Mouse (Mus musculus): ENCODE results near the gene Stk39.
A peak's percentile ranks its signal among the peaks of the same experiment; 100 is the strongest.

Gene Stk39

DNA sequence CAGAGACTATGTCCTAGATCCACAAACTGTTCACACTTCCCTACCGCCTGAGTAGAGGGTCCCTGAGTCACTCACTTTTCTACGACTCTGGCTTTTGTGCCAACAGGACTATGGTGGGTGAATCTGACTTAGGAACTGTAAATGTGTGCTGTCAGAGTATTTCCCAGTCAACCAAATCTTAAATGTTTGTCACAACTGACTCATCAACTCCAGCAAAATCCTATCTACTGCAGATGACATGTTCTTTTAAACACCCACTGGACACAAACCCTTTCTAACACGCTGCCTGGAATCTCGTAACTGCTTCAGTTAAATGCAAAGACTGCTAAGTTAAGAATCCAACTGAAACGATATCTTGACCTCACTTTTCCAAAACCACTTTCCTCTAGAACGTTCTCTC is 135.2 kb downstream of the Stk39 start:
- DNase-seq: no peak

DNA sequence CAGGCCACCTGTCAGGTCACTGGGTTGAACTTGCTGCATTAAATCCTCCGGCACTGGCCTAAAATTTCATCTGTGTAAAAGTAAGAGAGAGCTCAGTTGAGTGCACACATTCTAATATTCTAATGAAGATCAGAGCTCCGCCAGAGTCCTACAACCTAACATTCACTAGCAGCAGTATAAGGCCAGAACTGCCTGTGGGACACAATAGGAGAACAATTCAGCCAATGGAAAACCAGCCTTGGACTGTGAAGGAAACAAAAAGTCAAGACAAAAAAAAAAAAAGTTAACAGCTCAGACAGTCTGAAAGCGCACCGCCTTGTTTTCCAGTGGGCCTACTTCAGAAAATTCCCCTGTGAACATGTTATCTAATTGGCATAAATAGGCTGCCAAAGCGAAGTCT is 137.1 kb downstream of the Stk39 start:
- no peak for DNase-seq

DNA sequence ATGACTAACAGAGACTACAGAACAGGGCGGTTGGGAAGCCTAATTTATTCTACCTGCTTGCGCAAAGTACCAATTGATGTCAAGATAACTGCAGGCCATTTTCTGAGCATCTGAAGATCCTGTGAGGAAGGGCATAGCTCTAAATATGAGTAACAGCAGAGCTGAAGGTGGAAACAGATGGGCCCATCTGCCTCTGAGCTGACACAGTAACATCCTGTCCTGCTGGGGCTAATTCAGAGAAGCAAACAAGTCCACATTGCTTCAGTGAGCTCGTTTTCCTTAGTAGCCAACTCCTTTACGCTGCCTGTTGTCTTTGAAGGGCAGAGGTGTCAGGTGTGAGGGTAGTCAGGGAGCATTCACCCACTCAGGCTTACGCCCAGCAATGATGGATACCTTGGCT is 146.8 kb downstream of the Stk39 start:
- no peak for DNase-seq

DNA sequence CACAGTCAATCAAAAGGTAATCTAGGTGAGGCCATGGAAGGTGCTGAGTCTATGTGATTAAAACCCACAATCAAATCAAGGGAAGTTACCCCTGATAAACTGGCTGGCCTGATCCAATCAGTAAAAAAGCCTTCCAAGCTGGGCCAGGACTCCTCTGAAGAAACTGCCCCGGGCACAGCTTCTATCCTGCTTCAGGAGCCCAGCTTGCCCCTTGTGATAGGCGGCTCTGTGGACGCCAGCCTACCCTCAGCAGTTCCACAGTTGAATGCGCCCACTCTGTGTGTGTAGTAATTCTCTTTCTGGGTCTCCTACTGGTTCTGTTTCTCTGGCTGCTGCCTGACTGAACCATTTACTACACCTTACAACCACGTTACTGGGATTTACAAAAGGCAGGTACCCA is 150.8 kb downstream of the Stk39 start:
- no peak for DNase-seq

DNA sequence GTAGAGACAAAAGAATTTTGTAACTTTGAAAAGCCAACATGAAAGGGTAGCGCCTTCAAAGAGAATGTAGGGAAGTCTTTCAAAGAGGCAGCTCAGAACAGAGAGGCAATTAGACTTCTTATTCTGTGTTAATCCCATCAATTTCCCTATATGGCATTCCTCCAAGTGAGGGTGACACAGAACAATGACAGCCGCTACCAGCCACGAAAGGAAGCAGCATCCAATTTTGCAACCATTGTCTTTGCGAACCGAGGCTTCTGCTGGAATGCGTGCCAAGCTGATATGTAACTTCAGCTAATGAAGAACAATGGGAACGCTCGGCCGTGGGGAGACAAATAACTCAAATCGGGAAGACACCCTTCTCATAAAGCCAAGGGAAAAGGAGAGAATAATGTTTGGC is 151.4 kb downstream of the Stk39 start:
- peak; percentile 71 for DNase-seq

DNA sequence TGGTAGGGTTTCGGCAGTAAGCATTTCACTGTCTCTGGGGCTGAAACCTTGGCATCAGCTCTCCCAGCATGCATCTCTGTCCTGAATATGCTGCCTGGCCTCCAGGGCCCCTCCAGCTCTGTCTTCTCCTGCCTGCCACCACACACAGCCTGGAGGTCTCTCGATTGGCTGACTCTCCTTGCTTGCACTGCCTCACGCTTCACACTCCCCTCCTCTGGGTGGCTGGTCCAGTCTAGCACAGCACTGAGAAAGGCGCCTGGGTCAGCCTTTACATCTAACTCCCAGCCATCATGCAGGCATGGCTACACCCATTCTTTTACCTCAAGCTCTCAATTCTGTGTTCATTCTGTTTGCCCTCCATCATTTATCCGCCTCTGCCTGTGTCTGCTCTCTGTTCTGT is 153.6 kb downstream of the Stk39 start:
- DNase-seq: no peak

DNA sequence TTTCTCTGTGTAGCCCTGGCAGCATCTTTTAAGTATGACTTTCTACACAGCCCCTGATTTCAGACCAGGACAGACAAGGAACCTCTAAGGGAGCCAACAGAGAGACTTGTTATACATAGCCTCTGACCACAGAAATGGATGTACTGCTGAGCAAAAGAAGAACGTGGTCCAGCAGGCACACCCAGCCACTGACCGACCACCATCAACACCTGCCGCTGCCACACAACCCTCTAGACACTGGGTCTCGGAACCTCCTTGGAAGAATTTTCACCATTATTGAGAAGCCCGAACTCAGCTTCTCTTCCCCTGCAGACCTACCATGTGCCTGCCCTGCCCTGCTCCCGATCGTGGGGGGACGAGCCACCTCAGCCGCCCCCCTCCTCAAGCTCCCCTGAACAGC is 154.2 kb downstream of the Stk39 start:
- DNase-seq: no peak

DNA sequence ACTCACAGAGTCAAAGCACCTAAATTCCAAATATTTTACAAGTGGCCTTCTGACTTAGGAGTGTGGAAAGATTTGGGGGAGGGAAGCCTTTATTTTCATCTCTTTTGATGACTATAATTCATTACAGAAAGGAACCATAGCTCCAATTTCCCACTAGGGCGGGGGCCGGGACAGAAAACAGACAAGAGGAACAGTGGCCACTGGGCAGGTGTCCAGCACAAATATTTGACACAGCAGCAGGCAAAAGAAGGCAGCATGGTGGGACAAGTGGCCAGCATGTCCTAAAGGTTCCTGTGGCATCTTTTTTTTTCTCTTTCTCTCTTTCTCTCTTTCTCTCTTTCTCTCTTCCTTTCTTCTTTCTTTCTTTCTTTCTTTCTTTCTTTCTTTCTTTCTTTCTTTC is 154.6 kb downstream of the Stk39 start:
- peak; percentile 23 for DNase-seq

DNA sequence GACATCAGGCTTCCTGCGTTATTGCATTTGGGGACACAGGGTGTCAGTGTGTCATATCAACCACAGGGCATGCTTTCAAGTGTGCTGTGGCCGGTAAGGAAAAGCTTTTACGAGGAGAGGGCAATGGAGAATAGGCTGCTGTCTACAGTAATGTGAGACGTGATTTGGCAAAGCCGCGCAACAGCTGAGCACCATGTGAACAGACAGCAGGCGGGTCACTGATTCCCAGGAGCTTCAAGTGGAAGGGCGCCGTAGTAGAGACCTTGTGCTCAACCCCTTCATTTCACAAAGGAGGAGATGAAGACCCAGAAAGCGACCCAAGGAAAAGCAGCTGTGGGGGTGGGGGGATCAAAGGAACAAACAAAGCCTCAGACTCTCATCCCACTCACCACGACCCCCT is 156.8 kb downstream of the Stk39 start:
- DNase-seq: no peak

DNA sequence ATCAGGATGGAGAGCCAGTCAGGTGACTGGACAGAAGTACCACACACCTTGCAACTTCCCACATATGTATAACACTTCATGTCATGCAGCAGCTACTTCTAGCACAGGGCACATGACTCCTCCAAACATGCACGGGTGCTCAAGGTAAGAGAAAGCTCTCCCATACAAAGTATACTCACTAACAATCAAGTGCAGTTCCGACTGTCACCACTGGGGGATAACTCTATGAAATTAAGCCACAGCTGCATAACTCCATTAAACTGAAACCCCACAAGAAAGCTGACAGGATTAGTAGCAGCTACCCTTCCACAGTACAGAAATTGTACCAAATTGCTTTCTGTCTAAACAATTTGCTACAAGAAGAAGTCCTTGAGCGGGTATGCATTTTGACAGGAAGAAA is 161.9 kb downstream of the Stk39 start:
- DNase-seq: peak; percentile 38

DNA sequence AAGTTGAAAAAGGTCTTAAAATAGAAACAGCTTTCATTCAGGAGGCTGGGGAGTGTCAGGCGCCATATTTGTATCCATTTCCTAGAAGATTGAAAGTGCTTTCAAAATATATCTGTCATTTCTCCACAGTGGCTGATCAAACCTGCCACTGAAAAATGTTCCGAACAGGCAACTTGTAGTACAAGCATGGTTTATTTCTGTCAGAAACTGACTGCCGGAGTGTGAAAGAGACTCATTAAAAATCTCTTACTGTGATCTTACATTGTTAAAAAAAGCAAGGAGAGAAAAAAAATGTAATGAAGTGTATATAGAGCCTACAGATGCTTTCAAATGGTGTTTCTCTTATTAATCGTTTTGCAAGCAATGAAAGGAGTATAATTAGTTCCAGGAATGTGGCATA is 165.5 kb downstream of the Stk39 start:
- DNase-seq: no peak

DNA sequence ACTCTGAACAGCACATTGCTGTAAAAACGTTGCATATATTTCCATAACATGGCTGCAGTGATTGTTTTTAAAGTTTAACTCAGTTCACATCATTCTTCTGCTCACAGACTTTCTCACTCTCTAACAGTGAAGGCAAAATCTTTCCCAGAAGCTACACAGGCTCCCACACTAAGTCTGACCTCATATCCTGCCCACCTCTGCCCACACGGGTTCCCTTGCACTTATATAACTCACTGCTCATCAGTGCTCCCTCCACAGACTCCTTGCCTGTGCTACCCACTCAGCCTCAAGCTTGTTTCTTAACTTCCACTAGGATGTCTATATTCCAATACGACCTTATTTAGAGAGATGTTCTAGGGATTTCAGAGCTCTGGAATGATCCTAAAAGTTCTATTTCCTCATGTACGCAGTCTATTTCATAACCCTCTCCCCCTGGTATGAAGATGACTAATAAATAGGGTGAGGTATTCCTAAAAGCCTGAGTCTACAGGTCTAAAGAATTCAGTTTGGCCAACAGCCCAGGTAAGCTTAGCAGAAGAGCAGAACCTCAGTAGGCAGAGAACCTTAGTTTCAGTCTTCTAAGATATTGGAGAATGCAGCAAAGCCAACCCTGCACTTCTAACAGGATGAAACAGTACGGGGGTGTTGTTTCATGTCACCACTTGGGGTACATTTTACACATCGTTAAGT is 167.2 kb downstream of the Stk39 start:
- DNase-seq: no peak

DNA sequence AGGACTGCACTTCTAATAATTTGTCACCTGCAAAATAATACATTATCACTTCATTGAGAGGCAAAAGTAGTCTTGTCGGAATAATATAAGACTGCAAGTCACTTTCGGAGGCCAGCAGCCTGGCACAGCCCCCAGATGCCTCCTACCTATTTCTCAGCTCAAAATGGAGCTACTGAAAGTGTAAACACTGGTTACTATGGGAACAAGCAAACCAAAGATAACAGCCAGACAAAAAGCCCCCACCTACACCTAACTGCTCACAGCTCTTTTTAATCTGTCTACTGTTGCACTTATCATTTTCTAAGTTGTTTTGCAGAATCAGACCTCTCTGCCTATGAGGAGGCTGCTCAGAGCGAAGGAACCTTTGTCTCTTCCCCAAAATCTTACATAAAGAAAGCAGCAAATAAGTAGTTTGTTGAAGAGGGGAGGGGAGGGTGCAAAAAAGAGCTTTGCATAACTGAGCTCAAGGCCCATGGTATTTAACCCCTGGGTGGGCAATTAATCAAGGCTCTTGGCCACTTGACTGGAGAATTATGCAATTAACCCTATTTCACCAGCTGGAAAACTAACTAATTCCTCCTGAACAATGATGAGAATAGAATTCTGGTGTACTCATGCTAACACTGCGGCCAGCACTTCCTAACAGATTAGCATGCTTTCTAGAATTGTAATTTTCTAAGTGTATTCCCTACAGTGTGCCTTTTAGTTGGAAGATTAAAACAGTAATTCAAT is 170.1 kb downstream of the Stk39 start:
- no peak for DNase-seq

DNA sequence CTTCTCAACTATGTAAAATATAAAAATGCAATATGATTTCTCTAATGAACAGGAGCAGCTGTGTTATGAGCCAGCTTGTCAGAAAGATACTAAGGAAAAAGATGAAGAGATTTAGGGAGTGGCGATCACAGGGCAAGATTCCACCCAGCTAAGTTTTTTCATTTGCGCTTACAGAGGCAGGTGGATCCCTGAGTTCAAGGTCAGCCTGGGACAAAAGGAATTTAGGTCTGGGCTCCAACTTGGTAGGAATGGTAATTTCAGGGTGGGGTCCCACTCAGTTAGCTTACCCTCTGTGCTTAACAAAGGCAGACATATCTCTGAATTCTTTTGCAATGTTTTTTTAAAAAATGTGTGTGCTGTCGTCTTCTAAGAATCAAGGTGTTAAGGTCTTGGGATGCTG is 173.7 kb downstream of the Stk39 start:
- no peak for DNase-seq

DNA sequence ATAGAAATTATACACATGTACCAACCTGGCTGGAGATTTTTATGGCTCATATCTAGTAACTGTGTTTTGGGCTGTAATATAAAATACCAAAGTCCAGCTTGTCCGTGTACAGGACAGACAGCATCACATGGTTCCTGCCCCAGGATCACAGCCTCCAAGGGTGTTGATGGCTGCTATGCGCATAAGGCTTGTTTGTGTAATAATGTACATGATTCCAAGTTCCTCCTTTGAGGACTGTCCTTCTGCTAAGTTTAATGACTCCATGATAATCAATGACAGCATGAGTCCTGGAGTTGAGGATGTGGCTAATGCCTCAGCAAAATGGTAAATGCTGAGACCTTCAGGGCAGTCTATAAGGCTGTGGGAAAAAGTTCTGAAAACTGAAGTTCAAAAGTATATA is 174.1 kb downstream of the Stk39 start:
- no peak for DNase-seq

DNA sequence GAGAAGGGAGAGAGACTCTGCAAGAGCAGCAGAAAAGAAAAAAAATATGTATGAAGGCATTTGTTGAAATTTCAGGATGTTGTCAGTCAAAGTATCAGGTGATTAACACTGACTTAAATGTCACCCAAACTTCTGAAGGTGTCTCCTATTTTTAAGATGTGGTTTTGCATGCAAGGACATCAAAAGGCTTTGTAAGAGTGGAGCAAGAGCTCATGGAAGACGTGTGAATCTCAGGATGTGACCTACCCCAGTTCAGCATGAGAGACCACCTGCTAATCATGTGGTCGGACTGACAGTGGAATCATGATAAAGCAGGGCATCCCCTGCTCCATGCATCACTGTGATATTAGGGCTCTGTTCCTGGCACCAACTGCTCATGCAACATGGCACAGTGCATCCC is 175.3 kb downstream of the Stk39 start:
- no peak for DNase-seq

DNA sequence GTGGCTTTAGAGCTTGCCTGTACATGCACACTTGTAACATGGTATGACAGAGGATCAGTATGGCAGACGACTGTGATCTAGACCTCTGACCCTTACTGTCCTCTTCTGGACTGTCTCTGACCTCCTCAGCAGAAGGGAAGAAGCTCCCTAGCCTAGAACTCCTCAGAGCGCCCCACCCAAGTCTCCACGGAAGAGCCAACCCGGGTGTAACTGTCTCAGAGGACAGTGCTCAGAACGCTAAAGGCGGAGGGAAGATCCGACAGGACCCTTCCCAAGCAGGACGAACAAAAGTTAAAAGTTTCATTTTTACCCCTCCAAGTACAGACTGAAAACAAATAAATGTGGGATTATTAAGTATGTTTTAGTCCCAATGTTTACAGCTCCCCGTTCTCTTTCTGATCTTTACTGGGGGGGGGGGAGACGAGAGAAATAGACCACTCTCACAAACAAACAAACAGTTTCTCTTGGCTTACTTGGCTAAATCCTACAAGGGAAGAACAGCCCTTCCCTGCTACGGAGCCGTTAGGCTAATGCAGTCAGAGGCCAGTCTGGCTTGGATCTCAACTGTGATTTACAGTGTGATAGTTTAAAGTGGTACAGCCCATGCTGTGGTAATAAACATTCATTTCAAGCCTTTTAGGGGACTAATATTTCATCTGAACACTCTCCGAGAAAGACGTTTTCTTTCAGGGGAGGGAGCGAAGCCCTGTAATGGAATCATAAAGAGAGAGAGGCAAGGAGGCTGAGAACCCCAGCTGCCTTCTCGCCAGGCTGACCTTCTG is 179.3 kb downstream of the Stk39 start:
- no peak for DNase-seq

DNA sequence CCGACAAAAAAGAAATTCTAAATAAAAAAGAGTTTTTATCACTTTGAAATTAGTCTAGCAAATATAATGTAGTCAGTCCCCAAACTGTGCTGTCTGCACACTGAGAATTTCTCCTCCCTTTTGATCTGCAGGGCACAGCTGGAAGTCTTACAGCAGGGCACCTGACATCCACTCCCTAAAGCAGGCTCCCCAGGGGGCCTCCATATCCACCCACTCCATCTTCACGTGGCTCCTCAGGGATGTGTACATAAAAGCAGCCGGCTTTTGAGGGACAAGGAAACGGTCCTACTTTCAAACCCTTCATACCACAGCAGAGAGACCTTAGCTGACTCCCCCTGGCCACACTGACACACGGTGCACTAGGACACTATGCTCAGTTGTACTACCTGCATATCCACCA is 180.2 kb downstream of the Stk39 start:
- DNase-seq: no peak

DNA sequence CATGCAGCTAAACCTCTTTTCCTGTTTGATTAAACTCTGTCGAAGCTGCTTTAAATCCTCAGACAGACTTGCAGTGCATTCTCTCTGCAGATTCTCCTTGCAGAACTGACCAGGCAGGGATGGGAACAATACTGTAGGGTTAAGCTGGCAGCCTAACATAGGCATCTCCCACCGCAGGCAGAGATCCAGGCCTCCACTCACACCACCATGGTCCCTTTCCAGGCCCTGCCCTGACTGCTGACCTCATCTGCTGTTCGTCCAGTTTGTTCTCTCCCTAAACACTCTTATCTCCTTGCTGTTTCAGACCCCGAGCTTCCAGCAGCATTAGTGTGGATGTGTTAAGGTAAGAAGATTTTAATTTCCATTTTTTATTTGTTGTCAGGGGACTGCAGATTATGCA is 182.1 kb downstream of the Stk39 start:
- DNase-seq: no peak

DNA sequence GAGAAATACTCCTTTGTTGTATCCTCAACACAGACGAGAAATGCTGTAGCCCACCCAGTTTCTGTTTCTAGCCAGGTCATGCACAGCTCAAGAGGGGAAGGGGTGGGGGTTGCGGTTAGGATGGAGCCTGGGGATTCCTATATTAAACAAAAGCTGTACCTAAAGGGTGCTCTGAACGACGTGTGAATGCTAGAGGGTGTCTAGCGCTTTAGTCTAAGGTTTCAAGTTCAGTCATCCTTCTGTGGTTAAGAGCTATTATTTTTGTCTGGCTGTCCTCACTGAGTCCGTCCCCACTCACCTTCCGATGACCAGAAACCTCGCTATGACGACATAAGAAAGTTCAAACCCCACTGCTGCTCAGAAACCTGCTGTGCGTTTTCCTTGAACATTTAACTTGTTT is 182.9 kb downstream of the Stk39 start:
- no peak for DNase-seq

DNA sequence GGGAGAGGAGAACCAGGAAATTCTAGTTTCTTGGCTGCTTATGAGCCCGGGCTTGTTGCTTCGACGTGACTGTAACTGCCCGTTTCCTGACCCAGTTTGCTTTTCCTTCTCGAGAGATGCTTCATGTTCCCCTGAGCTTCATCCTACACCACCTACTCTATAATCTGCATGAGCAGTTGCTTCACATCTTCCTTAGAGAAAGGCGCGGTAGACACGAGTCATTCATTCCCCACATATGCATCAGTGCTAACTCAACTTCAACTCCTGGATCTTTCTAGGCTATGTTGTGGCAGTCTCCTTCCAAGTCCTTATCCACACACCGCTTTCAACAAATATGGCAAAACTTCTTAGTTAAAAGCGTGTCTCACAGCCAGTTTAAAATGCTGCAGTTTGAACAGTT is 184.0 kb downstream of the Stk39 start:
- no peak for DNase-seq

DNA sequence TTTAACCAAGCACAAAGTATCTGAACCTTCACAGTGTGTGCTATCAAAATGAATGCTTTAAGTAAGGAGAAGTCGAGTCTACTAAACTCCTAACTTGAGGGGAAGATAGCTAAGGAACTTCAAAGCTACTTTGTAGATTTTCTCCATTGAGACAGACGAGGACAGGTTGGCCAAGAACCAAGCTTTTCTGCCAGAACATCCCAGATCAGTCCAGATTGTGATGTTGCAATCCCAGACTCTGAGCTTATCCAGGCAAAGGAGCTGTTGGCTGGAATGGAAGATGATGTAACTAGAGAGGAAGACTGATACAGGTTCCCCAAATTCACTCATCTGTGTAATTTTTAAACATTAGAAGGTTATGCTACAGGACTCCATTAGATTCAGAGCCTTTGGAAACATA is 187.7 kb downstream of the Stk39 start:
- DNase-seq: no peak

DNA sequence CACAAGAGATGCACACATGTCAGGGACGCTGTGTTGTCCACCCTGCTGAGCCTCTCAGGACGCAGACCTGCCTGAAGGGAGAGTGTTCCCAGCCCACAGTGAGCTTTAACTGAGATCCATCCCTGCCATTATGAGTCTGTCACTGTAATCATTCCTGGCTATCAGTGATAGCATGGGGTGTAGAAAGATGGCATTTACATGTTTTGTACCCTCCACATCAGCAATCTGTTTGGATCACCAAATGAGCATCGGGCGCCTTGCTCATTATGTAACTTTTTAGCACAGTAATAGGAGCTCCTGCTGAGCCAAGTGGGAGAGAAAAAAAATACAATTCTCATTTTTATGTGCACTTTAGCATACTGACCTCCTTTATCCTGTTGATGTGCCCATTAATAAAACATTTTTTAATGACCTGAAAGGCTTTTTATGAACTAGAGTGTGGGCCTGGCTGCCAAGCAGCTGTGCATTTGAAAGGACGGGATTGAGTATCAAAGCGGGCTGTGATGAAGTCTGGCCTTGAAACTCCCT is 189.0 kb downstream of the Stk39 start:
- DNase-seq: no peak

DNA sequence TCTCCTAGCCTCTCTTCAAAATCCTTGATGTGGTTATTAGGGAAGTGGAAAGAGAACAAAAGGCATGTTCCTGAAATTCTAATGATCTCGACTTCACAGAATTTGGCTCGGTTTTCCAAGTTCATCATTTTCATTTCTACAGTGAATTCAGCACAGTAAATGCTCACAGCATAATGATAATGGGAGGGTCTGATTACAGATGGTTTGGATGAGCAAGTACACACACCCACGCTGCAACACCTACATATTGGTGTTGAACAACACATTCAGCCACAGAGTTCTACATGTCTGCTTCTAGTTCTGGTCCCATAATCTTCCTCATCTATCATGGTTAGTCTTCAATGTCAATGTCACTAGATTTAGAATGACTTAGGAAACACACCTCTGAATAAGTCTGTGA is 190.5 kb downstream of the Stk39 start:
- no peak for DNase-seq

Data from lung, postnatal 10 days (tissue).